Mouse (Mus musculus) spleen, adult 12 weeks (tissue): Measurements from ENCODE around the gene Rrp1.
A peak's percentile ranks its signal among the peaks of the same experiment; 100 is the strongest.

Experiments
- DNase-seq: peaks from one replicate; pipeline ENCODE4 v3.0.0; 2022; ENCODE audit warnings: low spot score

Gene Rrp1

GRCm38 (mm10) chr10:78412319-78413151 lies at the start of gene Rrp1:
Gene Rrp1, minus strand, starts transcription at chr10:78413043.
- DNase-seq, result peak; percentile 91

- no peak for DNase-seq
These were observed 48.9 kb upstream of the Rrp1 start for GRCm38 (mm10) chr10:78461767-78462166.

- DNase-seq, result no peak
These were observed 47.6 kb upstream of the Rrp1 start for GRCm38 (mm10) chr10:78460463-78460862.

GRCm38 (mm10) chr10:78458348-78459111 lies 45.7 kb upstream of the Rrp1 start:
- no peak for DNase-seq

GRCm38 (mm10) chr10:78457495-78458347 lies 44.9 kb upstream of the Rrp1 start:
- DNase-seq, result no peak

- no peak for DNase-seq
These were observed 43.9 kb upstream of the Rrp1 start for GRCm38 (mm10) chr10:78456696-78457095.

GRCm38 (mm10) chr10:78452641-78453040 lies 39.8 kb upstream of the Rrp1 start:
- no peak for DNase-seq

- no peak for DNase-seq
These were observed 37.9 kb upstream of the Rrp1 start for GRCm38 (mm10) chr10:78450761-78451160.

GRCm38 (mm10) chr10:78447396-78447795 lies 34.6 kb upstream of the Rrp1 start:
- DNase-seq, result no peak

- no peak for DNase-seq
These were observed 33.4 kb upstream of the Rrp1 start for GRCm38 (mm10) chr10:78446195-78446594.

GRCm38 (mm10) chr10:78442292-78442691 lies 29.4 kb upstream of the Rrp1 start:
- no peak for DNase-seq

- DNase-seq, result no peak
These were observed 28.8 kb upstream of the Rrp1 start for GRCm38 (mm10) chr10:78441606-78442005.

GRCm38 (mm10) chr10:78440812-78441211 lies 28.0 kb upstream of the Rrp1 start:
- DNase-seq, result no peak

- no peak for DNase-seq
These were observed 27.1 kb upstream of the Rrp1 start for GRCm38 (mm10) chr10:78439990-78440389.

GRCm38 (mm10) chr10:78439550-78439949 lies 26.7 kb upstream of the Rrp1 start:
- no peak for DNase-seq

GRCm38 (mm10) chr10:78438094-78438493 lies 25.3 kb upstream of the Rrp1 start:
- DNase-seq, result peak; percentile 70

GRCm38 (mm10) chr10:78432853-78433252 lies 20.0 kb upstream of the Rrp1 start:
- no peak for DNase-seq

- no peak for DNase-seq
These were observed 16.9 kb upstream of the Rrp1 start for GRCm38 (mm10) chr10:78429776-78430175.

- DNase-seq, result no peak
These were observed 16.3 kb upstream of the Rrp1 start for GRCm38 (mm10) chr10:78429180-78429579.

GRCm38 (mm10) chr10:78428070-78428469 lies 15.2 kb upstream of the Rrp1 start:
- no peak for DNase-seq

- DNase-seq, result no peak
These were observed 13.4 kb upstream of the Rrp1 start for GRCm38 (mm10) chr10:78426117-78426735.
